Mouse (Mus musculus): Measurements from ENCODE around the gene Acer3. TPM values are rescaled to one million over a fixed set of nuclear protein-coding genes. Genes with fewer than 3 reads are reported as not detected.
"Not testable (repeated sequence)": the region's sequence is repeated elsewhere in the genome, so short reads cannot be mapped to it uniquely, and the experiment has no call there.

Acer3 gene
- polyA plus RNA-seq, 1 experiment from 2014 or later: 16.2 TPM

- H3K9ac ChIP-seq: peak overlapping the region; percentile 37; the same call in 1 of the 2 replicates
- ATAC-seq (replicated peaks; ENCODE audit: insufficient number of reproducible peaks, insufficient read depth, low FRiP score, low read depth); H3K9me3 ChIP-seq (replicated peaks): not testable (repeated sequence)
Measured at GRCm38 (mm10) chr7:98268166-98268565, 52.8 kb downstream of the Acer3 start.

GRCm38 (mm10) chr7:98252520-98252919 lies 68.5 kb downstream of the Acer3 start:
- Histone ChIP-seq H3K9me3 (replicated peaks) (no peaks in the 10 kb centered on the region), H3K4me3 (no peak overlapping the region), H3K4me1 (replicated peaks) (no peaks in the 10 kb centered on the region), H3K27me3 (no peaks in the 10 kb centered on the region), H3K4me2 (no peak overlapping the region), H3K36me3 (no peaks in the 10 kb centered on the region), H3K9ac (no peak overlapping the region), H3K27ac (no peak overlapping the region)
- 82% methylated on average over 2 of the region's 2 CpGs for WGBS
- ATAC-seq (replicated peaks; ENCODE audit: insufficient number of reproducible peaks, insufficient read depth, low FRiP score, low read depth): no peak

More at GRCm38 (mm10) chr7:98268166-98268565, 52.8 kb downstream of the Acer3 start:
- H3K36me3 ChIP-seq; H3K27me3 ChIP-seq; H3K4me1 ChIP-seq (replicated peaks); H3K27ac ChIP-seq: not testable (repeated sequence)
- H3K4me2 ChIP-seq: peak overlapping the region; percentile 57
- 30% methylated on average over 15 of the region's 15 CpGs for WGBS
- H3K4me3 ChIP-seq: peak overlapping the region; percentile 41

- Histone ChIP-seq H3K9ac (no peak overlapping the region), H3K27ac (0 out of 2 replicates have a peak overlapping the region, but pooled peaks have one; percentile 12), H3K4me3 (no peak overlapping the region), H3K27me3 (no peaks in the 10 kb centered on the region), H3K9me3 (replicated peaks) (no peaks in the 10 kb centered on the region), H3K36me3 (no peaks in the 10 kb centered on the region), H3K4me1 (replicated peaks) (0 out of 2 replicates have a peak, but pooled peaks cover 5% of the 10 kb centered on the region), H3K4me2 (no peak overlapping the region)
- no peak for ATAC-seq (replicated peaks; ENCODE audit: insufficient number of reproducible peaks, insufficient read depth, low FRiP score, low read depth)
- WGBS: 41% methylated on average over 3 of the region's 3 CpGs
Measured at GRCm38 (mm10) chr7:98236686-98237359, 84.2 kb downstream of the Acer3 start.

- Histone ChIP-seq H3K27ac (no peak overlapping the region), H3K4me3 (no peak overlapping the region), H3K36me3 (no peaks in the 10 kb centered on the region), H3K4me2 (no peak overlapping the region), H3K9me3 (replicated peaks) (no peaks in the 10 kb centered on the region), H3K27me3 (no peaks in the 10 kb centered on the region), H3K9ac (no peak overlapping the region), H3K4me1 (replicated peaks) (no peaks in the 10 kb centered on the region)
- 90% methylated on average over 4 of the region's 4 CpGs for WGBS
- no peak for ATAC-seq (replicated peaks; ENCODE audit: insufficient number of reproducible peaks, insufficient read depth, low FRiP score, low read depth)
Measured at GRCm38 (mm10) chr7:98223796-98224195, 97.2 kb downstream of the Acer3 start.

GRCm38 (mm10) chr7:98216713-98217112 lies 104.3 kb downstream of the Acer3 start:
- Histone ChIP-seq H3K9ac (no peak overlapping the region), H3K4me3 (no peak overlapping the region)
- ATAC-seq (replicated peaks; ENCODE audit: insufficient number of reproducible peaks, insufficient read depth, low FRiP score, low read depth): no peak

GRCm38 (mm10) chr7:98202946-98203345 lies 118.1 kb downstream of the Acer3 start:
- H3K4me3 ChIP-seq: no peak overlapping the region
- H3K4me2 ChIP-seq: no peak overlapping the region
- H3K27me3 ChIP-seq: no peaks in the 10 kb centered on the region
- no peaks in the 10 kb centered on the region for H3K4me1 ChIP-seq (replicated peaks)
- no peak for ATAC-seq (replicated peaks; ENCODE audit: insufficient number of reproducible peaks, insufficient read depth, low FRiP score, low read depth)
- H3K27ac ChIP-seq: no peak overlapping the region
- H3K36me3 ChIP-seq: no peaks in the 10 kb centered on the region
- no peaks in the 10 kb centered on the region for H3K9me3 ChIP-seq (replicated peaks)
- WGBS: 64% methylated on average over 4 of the region's 4 CpGs
- no peak overlapping the region for H3K9ac ChIP-seq

More at GRCm38 (mm10) chr7:98216713-98217112, 104.3 kb downstream of the Acer3 start:
- H3K4me1 ChIP-seq (replicated peaks): no peaks in the 10 kb centered on the region
- no peak overlapping the region for H3K4me2 ChIP-seq
- H3K27ac ChIP-seq: no peak overlapping the region
- no peaks in the 10 kb centered on the region for H3K36me3 ChIP-seq
- no peaks in the 10 kb centered on the region for H3K27me3 ChIP-seq
- H3K9me3 ChIP-seq (replicated peaks): no peaks in the 10 kb centered on the region

GRCm38 (mm10) chr7:98201493-98202028 lies 119.4 kb downstream of the Acer3 start:
- Histone ChIP-seq H3K4me3 (no peak overlapping the region), H3K9ac (no peak overlapping the region), H3K36me3 (no peaks in the 10 kb centered on the region), H3K4me1 (replicated peaks) (no peaks in the 10 kb centered on the region), H3K9me3 (replicated peaks) (no peaks in the 10 kb centered on the region), H3K27me3 (peaks cover 1% of the 10 kb centered on the region; the same call in 1 of the 2 replicates), H3K27ac (no peak overlapping the region), H3K4me2 (no peak overlapping the region)
- WGBS: 71% methylated on average over 5 of the region's 5 CpGs
- no peak for ATAC-seq (replicated peaks; ENCODE audit: insufficient number of reproducible peaks, insufficient read depth, low FRiP score, low read depth)

- no peak for ATAC-seq (replicated peaks; ENCODE audit: insufficient number of reproducible peaks, insufficient read depth, low FRiP score, low read depth)
- Histone ChIP-seq H3K9ac (no peak overlapping the region), H3K4me2 (no peak overlapping the region), H3K4me3 (no peak overlapping the region), H3K27me3 (peaks cover 13% of the 10 kb centered on the region), H3K9me3 (replicated peaks) (no peaks in the 10 kb centered on the region), H3K27ac (no peak overlapping the region), H3K4me1 (replicated peaks) (no peaks in the 10 kb centered on the region), H3K36me3 (no peaks in the 10 kb centered on the region)
- 83% methylated on average over 3 of the region's 3 CpGs for WGBS
Measured at GRCm38 (mm10) chr7:98200396-98200795, 120.6 kb downstream of the Acer3 start.

GRCm38 (mm10) chr7:98199381-98199780 lies 121.6 kb downstream of the Acer3 start, which contains the start of gene B3gnt6:
TSS of gene B3gnt6 (minus strand) at chr7:98199481.
- Histone ChIP-seq H3K36me3 (no peaks in the 10 kb centered on the region), H3K27ac (no peak within 1 kb of the TSS), H3K27me3 (peaks cover 23% of the 10 kb centered on the region), H3K4me3 (no peak within 1 kb of the TSS), H3K9ac (no peak within 1 kb of the TSS), H3K9me3 (replicated peaks) (no peaks in the 10 kb centered on the region), H3K4me2 (no peak within 1 kb of the TSS), H3K4me1 (replicated peaks) (peaks cover 2% of the 10 kb centered on the region)
- ATAC-seq (replicated peaks; ENCODE audit: insufficient number of reproducible peaks, insufficient read depth, low FRiP score, low read depth): no peak
- 86% methylated on average over 4 of the region's 4 CpGs for WGBS

GRCm38 (mm10) chr7:98195151-98195801 lies 125.7 kb downstream of the Acer3 start:
- no peaks in the 10 kb centered on the region for H3K36me3 ChIP-seq
- WGBS: 35% methylated on average over 10 of the region's 10 CpGs
- no peak overlapping the region for H3K9ac ChIP-seq
- H3K4me3 ChIP-seq: no peak overlapping the region
- H3K9me3 ChIP-seq (replicated peaks): no peaks in the 10 kb centered on the region
- H3K27me3 ChIP-seq: peaks cover 57% of the 10 kb centered on the region
- no peak overlapping the region for H3K4me2 ChIP-seq
- peaks cover 14% of the 10 kb centered on the region for H3K4me1 ChIP-seq (replicated peaks)
- ATAC-seq (replicated peaks; ENCODE audit: insufficient number of reproducible peaks, insufficient read depth, low FRiP score, low read depth): no peak
- H3K27ac ChIP-seq: no peak overlapping the region

GRCm38 (mm10) chr7:98194026-98194792 lies 126.8 kb downstream of the Acer3 start:
- peak overlapping the region; percentile 74 for H3K4me2 ChIP-seq
- no peak overlapping the region for H3K27ac ChIP-seq
- ATAC-seq (replicated peaks; ENCODE audit: insufficient number of reproducible peaks, insufficient read depth, low FRiP score, low read depth): no peak
- peak overlapping the region; percentile 48 for H3K4me3 ChIP-seq
- H3K4me1 ChIP-seq (replicated peaks): peaks cover 14% of the 10 kb centered on the region
- no peaks in the 10 kb centered on the region for H3K9me3 ChIP-seq (replicated peaks)
- no peaks in the 10 kb centered on the region for H3K36me3 ChIP-seq
- 2% methylated on average over 61 of the region's 61 CpGs for WGBS
- no peak overlapping the region for H3K9ac ChIP-seq
- H3K27me3 ChIP-seq: peaks cover 57% of the 10 kb centered on the region

Measured in heart, embryonic 15.5 days (tissue).